Mouse (Mus musculus) spleen, embryonic (tissue): Measurements from ENCODE around the gene Mmp11.

Source experiments
- CTCF ChIA-PET: fragments of 350-600 bp; sonication (Branson Sonifier 250); formaldehyde crosslinking; loops from one replicate; lab custom pipeline; 2022; lab: Charles Lee

The Mmp11 gene

DNA sequence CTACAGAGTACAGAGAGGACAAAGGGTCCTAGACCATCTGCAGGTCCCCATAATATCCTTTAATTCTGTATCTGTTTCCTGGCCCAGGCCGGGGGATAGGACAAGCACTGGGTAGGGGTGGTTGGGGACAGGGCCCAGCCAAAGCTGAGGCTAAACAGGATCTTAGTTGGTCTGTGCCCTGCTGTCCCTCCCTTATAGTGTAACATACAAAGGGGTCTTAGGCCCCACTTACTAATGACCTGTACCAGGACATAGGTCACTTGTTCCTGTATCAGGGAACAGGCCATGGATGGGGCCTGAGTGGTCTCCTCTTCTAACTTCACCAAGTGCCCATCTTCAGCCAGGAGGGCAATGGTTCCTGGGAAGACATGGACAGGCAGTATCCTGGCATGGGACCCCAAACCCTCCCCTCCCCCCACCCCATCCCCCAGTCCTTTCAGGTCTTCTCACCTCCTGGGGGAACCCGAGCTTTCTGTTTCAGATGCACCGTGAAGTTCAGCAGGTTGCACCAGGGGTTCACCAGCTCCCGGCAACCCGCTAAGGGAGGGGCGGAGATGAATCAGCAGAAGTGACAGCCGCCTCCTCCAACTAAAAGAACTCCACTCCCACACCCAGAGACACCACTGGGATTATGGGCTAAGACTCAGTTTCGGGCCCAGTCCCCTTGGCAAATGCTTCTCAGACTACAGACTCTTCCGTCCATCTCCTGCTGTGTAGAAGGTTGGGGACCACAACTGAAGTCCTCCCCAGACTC lies 3.4 kb upstream of the Mmp11 start:
- CTCF ChIA-PET: no interaction called here

- CTCF ChIA-PET: interaction anchor here (0.7 kb wide), 1 partner anchor 176 kb away, joined by 4 read pairs; no protein-coding TSS in a partner anchor
These were observed 1.8 kb upstream of the Mmp11 start for GRCm38 (mm10) chr10:75937851-75938643.

GRCm38 (mm10) chr10:75936909-75937667 lies 792 bp upstream of the Mmp11 start:
- CTCF ChIA-PET: no interaction called here

GRCm38 (mm10) chr10:75934991-75935390 lies 1.3 kb downstream of the Mmp11 start:
- CTCF ChIA-PET: no interaction called here

- CTCF ChIA-PET: interaction anchor here (0.6 to 0.7 kb wide), 2 partner anchors 81 to 169 kb away, joined by 5 to 6 read pairs; partner anchors contain the start of gene Cabin1
These were observed 3.4 kb downstream of the Mmp11 start, which contains the start of gene Chchd10 for GRCm38 (mm10) chr10:75932891-75933290. Gene Chchd10 (plus strand): TSS chr10:75933130.

GRCm38 (mm10) chr10:75932081-75932678 lies 4.1 kb downstream of the Mmp11 start:
- CTCF ChIA-PET: interaction anchor here (0.6 to 0.7 kb wide), 3 partner anchors 18 to 168 kb away, joined by 5 to 7 read pairs (median 6); partner anchors contain the start of gene Cabin1

DNA sequence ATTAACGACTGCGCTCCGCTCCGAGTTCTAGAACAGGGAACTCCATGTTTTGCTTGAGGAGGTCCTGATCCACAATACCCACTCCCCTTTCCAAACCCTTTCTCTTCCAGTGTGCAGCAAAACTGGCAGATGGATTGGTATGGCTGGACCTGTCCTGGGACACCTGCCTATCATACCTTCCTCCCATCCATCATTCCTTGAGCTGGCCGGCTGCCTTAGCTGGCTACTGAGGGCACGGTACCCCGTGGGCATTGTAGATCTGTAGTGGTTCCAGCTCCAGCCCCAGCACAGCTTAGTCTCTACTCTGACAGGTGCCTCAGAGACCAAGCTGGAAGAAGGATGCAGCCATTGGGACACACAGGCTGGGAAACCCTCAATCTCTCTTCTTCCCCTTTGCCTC lies 5.0 kb downstream of the Mmp11 start:
- CTCF ChIA-PET: no interaction called here

DNA sequence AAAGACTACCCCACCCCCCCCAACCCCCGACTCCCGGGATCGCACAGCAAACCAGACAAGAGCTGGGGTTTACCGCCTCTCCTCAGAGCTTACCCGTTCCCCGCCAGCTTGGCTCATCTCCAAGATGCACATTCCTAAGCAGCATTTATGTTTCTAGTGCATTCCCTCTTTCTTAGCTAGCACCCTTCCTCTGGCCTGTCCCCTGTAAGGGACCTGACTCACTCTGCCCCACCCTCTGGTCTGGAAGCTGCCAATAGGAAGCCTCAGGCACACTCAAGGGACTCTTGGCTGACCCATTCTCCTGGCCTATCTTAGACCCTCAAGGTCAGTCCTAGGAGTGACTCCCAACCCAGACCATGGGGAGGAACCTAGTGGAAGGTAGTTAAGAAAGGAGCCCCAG lies 6.0 kb downstream of the Mmp11 start:
- CTCF ChIA-PET: interaction anchor here (0.5 kb wide), 1 partner anchor 118 kb away, joined by 18 read pairs; no protein-coding TSS in a partner anchor

- CTCF ChIA-PET: interaction anchor here (0.6 kb wide), 2 partner anchors 269 to 851 kb away, joined by 3 to 4 read pairs; no protein-coding TSS in a partner anchor
These were observed 9.9 kb downstream of the Mmp11 start for GRCm38 (mm10) chr10:75926396-75926795.

DNA sequence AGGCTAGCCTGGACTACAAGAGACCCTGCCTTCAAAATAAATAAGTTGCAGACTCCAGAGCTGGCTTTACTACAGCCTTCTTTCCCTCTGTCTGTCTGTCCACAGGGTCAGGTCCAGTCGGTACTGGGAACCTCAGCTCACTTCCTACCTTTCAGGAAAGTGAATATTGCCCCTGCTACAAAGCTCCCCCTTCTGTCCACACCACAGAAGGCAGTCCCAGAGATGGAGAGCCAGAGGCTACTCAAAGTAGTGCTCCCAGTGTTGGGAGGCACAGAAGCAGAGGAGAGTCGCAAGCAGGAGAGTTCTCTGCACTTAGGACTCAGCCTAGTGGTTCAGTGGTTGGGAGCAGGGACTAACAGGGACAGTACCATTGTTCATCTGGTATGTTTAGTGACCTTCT lies 12.0 kb downstream of the Mmp11 start:
- CTCF ChIA-PET: interaction anchor here (0.8 kb wide), 1 partner anchor 27 kb away, joined by 3 read pairs; no protein-coding TSS in a partner anchor

DNA sequence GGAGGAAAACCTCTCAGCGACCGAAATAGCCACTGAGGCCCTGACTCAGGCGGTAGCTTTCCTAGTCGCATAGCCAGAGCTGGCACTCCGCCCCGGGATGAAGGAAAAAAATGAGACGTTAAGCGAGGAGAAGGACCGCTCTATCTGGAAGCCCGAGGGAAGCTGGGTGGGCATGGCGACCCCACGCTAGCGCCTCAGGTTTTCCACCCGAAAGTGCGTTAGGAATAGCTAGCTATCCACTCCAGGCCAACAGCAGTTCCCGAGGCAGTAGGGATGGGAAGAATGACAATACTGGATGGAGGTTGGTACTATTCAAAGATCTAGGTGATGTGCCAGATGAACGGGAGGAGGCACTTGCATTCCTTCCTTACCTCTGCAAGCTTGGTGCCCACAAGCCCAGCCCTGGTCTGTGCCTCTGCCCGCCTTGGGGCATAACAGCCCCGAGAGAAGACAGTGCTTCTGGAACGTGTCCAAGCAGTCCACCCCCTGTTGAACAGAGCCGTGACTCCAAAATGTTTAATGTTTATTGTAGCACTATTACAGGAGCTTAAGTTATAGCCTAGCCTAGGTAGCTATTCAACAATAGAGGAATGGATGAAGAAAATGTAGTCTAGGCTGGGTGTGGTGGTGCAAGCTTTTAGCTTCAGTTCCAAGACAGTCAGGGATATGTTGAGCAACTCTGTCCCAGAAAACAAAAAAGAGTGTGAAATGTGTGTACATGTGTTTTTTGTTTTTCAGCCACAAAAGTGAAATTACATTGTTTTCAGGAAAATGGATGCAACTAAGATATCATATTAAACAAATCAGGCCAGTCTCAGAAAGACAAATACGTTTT lies 14.4 kb downstream of the Mmp11 start:
- CTCF ChIA-PET: no interaction called here

GRCm38 (mm10) chr10:75921026-75921725 lies 15.1 kb downstream of the Mmp11 start, which contains the start of gene Smarcb1:
Gene Smarcb1 (minus strand): TSS chr10:75921617.
- CTCF ChIA-PET: interaction anchor here (0.5 to 0.9 kb wide), 2 partner anchors 30 to 108 kb away, joined by 3 read pairs; no protein-coding TSS in a partner anchor

GRCm38 (mm10) chr10:75919026-75919425 lies 17.3 kb downstream of the Mmp11 start:
- CTCF ChIA-PET: no interaction called here

DNA sequence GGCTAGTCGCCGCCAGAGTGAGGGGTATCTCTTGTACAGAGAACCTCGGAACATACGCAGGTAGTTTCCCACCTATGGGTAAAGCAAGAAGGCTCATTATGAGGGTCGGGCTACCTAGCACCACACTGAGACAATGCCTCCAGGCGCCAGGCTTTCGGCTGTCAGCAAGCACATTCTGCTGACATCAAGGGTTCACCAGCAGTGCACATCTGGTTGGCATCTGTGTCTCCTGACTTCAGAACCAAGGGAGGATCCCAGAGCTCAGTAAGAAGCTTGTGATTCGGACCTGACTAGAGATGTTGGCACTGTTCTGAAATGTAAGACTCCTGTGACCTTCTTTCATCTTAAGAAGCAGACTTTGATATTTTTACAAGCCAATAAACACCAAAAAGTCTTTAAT lies 19.5 kb downstream of the Mmp11 start:
- CTCF ChIA-PET: no interaction called here

DNA sequence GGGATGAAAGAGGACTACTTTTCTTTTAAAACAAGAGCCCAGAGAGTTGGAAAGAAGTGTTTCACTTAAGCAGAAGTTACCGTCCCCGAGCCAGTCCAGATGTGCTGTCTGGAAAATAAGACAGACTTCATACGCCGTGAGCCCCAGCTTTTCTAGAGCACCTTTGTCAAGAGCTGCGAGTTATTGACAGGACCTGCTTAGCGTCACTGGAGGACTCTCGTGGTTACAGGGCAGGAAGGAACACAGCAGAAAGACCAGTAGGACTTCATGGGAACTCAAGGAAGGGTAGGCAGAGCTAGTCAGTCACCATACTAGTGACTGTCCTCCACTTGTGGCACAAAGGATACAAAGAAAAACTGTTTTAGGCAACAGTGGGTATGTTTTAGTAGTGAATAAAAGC lies 20.7 kb downstream of the Mmp11 start:
- CTCF ChIA-PET: no interaction called here

- CTCF ChIA-PET: interaction anchor here (0.6 kb wide), 1 partner anchor 327 kb away, joined by 5 read pairs; no protein-coding TSS in a partner anchor
These were observed 23.2 kb downstream of the Mmp11 start for GRCm38 (mm10) chr10:75913013-75913589.

DNA sequence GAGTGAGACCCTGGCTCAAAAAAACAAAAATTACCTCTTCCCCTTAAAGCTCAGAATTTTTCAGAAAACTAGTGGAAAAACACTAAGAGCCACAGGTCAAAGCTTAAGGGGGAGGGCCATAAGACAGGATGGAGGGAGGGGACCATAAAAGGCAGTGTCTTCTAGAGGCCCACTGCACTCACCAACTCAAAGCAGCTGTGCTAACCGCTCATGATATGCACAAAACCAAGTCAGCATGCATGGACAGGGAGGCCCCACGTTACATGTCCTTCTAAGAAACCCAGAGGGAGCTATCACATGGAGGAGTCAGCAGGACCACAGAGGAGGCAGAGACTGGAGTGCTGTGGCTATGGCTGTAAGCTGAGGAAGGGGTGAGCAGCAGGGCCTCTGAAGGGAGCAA lies 25.6 kb downstream of the Mmp11 start:
- CTCF ChIA-PET: no interaction called here

GRCm38 (mm10) chr10:75906882-75907281 lies 29.4 kb downstream of the Mmp11 start:
- CTCF ChIA-PET: no interaction called here

DNA sequence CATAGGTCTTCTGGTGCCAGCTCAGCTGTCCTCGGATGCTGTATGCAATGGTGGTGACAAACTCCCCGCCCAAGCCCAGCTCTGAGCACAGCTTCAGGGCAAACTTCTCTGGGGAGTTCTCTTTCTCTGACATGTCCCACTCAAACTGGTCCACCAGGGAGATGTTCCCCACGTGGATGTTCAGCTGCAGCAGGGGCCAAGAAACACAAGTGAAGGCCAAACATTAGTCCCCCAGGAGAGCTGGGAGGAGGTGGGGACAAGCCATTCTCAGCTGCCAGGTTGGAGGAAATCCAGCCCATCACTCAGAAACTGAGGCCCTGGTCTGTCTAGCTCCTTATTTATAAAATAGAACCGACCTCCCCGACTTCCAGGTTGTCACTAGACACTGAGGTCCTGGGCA lies 31.9 kb downstream of the Mmp11 start:
- CTCF ChIA-PET: no interaction called here
